In the genomic region with DNA sequence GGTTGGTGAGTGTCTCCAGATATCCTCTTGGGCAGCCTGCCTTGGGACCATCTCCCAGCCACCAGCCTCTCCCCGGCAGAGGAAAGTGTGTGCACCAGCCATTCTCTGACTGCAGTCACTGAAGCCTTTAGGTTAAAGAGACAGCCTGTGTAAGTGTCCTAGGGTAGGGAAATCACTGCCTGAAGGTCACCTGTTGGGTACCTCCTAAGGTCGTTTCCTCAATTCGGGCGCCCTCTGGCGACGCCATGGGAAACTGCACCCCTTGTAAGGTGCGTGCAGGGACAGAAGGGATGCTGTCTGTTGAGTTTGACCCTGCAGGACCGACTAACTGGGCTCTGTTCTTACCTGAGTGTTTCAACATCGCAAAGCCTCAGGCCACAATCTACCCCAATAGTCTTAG, we compare ENCODE assay signal across 8 mouse cellular contexts.
DNase-seq lines count a peak whose midpoint lies in the region; ATAC-seq lines count a peak whose summit lies in the region.

No protein-coding gene starts in this region.

- intact Hi-C loops in heart, postnatal 25 days (cut with DNase I): loop anchor here (2.0 to 5.0 kb wide), 4 partner anchors 179 to 559 kb away; no protein-coding TSS in a partner anchor

- H3K27ac ChIP-seq in forebrain, embryonic 13.5 days: no peak overlapping the region
- no peak overlapping the region for H3K27ac ChIP-seq in midbrain, embryonic 11.5 days (ENCODE audit: low read depth, low read length)

- no peak overlapping the region for H3K4me2 ChIP-seq in forebrain, embryonic 13.5 days
- no peak overlapping the region for H3K4me2 ChIP-seq in midbrain, embryonic 11.5 days

- H3K4me3 ChIP-seq in forebrain, embryonic 13.5 days: no peak overlapping the region
- no peak overlapping the region for H3K4me3 ChIP-seq in midbrain, embryonic 11.5 days (ENCODE audit: low read depth, low read length)

- no peak for ATAC-seq in CD4-positive, CD25-positive, alpha-beta regulatory T cell, adult 4 months
- ATAC-seq in forebrain, embryonic 13.5 days: 0 out of 2 replicates have a peak, but pooled peaks have one; percentile 50
- no peak for ATAC-seq in midbrain, embryonic 11.5 days (ENCODE audit: low FRiP score)

- H3K4me1 ChIP-seq in forebrain, embryonic 13.5 days: no peaks in the 10 kb centered on the region
- no peaks in the 10 kb centered on the region for H3K4me1 ChIP-seq in midbrain, embryonic 11.5 days (ENCODE audit: control insufficient read depth, insufficient read depth, low read length)

- no peaks in the 10 kb centered on the region for H3K9me3 ChIP-seq in forebrain, embryonic 13.5 days (replicated peaks)
- no peaks in the 10 kb centered on the region for H3K9me3 ChIP-seq in midbrain, embryonic 11.5 days (ENCODE audit: control insufficient read depth, low read length)

- no peaks in the 10 kb centered on the region for H3K27me3 ChIP-seq in forebrain, embryonic 13.5 days
- no peaks in the 10 kb centered on the region for H3K27me3 ChIP-seq in midbrain, embryonic 11.5 days (ENCODE audit: control insufficient read depth, insufficient read depth, low read length)

- WGBS in forebrain, embryonic 13.5 days: 13% methylated on average over 9 of the region's 9 CpGs
- WGBS in midbrain, embryonic 11.5 days: 16% methylated on average over 9 of the region's 9 CpGs

- no peaks in the 10 kb centered on the region for H3K36me3 ChIP-seq in forebrain, embryonic 13.5 days (ENCODE audit: poor library complexity, severe bottlenecking)
- H3K36me3 ChIP-seq in midbrain, embryonic 11.5 days (ENCODE audit: control insufficient read depth, insufficient read depth, low read length): no peaks in the 10 kb centered on the region

- DNase-seq in CD4-positive, CD25-positive, alpha-beta regulatory T cell, adult 2 months (ENCODE audit: low read depth, low spot score): peak; percentile 53
- peak; percentile 28 for DNase-seq in c-Kit-positive CD71-negative TER-119-negative erythroid progenitor cells, embryonic 14.5 days (ENCODE audit: low read depth)
- DNase-seq in heart, postnatal 25 days (ENCODE audit: low spot score): peak; percentile 22
- DNase-seq in left cerebral cortex, adult 11 months (ENCODE audit: low spot score): peak; percentile 35
- DNase-seq in midbrain, embryonic 11.5 days (ENCODE audit: low spot score, missing footprints): peak; percentile 96
- DNase-seq in spleen, postnatal 36 days (ENCODE audit: low spot score in 2 of 2): peak; percentile 6 to 28

- H3K9ac ChIP-seq in forebrain, embryonic 13.5 days: no peak overlapping the region
- H3K9ac ChIP-seq in midbrain, embryonic 11.5 days (ENCODE audit: low read length): no peak overlapping the region

Comparison
In these comparisons a context has a peak if more than half of its experiments do, and no peak if none do; other contexts are left out.
1. DNase-seq: peak in every context shown above with its lines; median percentile 96 in midbrain, embryonic 11.5 days; 53 in CD4-positive, CD25-positive, alpha-beta regulatory T cell, adult 2 months; 35 in left cerebral cortex, adult 11 months; 28 in c-Kit-positive CD71-negative TER-119-negative erythroid progenitor cells, embryonic 14.5 days; 22 in heart, postnatal 25 days; 17 in spleen, postnatal 36 days.